Mouse (Mus musculus) hindbrain, embryonic 10.5 days (tissue): ENCODE measurements around the gene Olfr19. TPM values are rescaled to one million over a fixed set of nuclear protein-coding genes. Genes with fewer than 3 reads are reported as not detected.
"Not testable (repeated sequence)": the region's sequence is repeated elsewhere in the genome, so short reads cannot be mapped to it uniquely, and the experiment has no call there.

Experiments used
- DNase-seq: peaks from one replicate; pipeline ENCODE4 v3.0.0-alpha.2; 2017; ENCODE audit warnings: low spot score
- H3K27ac ChIP-seq: fragments of 300-500 bp; sonication (generic); 2 replicates; pipeline ENCODE4 v1.5.1; 2016; ENCODE audit warnings: mild to moderate bottlenecking, moderate library complexity
- H3K27me3 ChIP-seq: fragments of 300-500 bp; sonication (generic); 2 replicates; pipeline ENCODE4 v1.6.1; 2016; ENCODE audit warnings: mild to moderate bottlenecking; ENCODE audit not compliant: poor library complexity, insufficient read depth, severe bottlenecking
- H3K36me3 ChIP-seq: fragments of 300-500 bp; sonication (generic); 2 replicates; pipeline ENCODE4 v1.6.1; 2016; ENCODE audit warnings: mild to moderate bottlenecking, moderate library complexity
- H3K4me1 ChIP-seq: fragments of 300-500 bp; sonication (generic); replicated peaks from 2 replicates; pipeline ENCODE4 v1.6.1; 2016; ENCODE audit warnings: mild to moderate bottlenecking
- H3K4me3 ChIP-seq: fragments of 300-500 bp; sonication (generic); 2 replicates; pipeline ENCODE4 v1.5.1; 2016; ENCODE audit warnings: mild to moderate bottlenecking, moderate library complexity
- H3K9me3 ChIP-seq: fragments of 300-500 bp; sonication (generic); 2 replicates; pipeline ENCODE4 v1.6.1; 2016; ENCODE audit warnings: mild to moderate bottlenecking, moderate library complexity
- WGBS: fragments of 180-500 bp; shearing (Covaris S2); methylation state at CpG from one replicate; pipeline ENCODE4 v1.1.7; 2016; 5-methylcytosine and 5-hydroxymethylcytosine counted together
- polyA plus RNA-seq: library from polyadenylated mRNA; unstranded; fragments of >200 nt; fragmentation: Nextera tagmentation; extraction: Ambion mirVana; gene quantifications from 2 replicates; pipeline ENCODE4 v1.2.1, GENCODE M21; 2016

Gene Olfr19
- polyA plus RNA-seq = not detected in 2 replicates

GRCm38 (mm10) chr16:16676305-16676704 lies at the start of gene Olfr19:
Gene Olfr19, minus strand, starts transcription at chr16:16676405.
- Histone ChIP-seq H3K27ac (no peak within 1 kb of the TSS), H3K36me3 (no peaks in the 10 kb centered on the region), H3K9me3 (no peaks in the 10 kb centered on the region), H3K4me3 (no peak within 1 kb of the TSS), H3K4me1 (no peaks in the 10 kb centered on the region), H3K27me3 (no peaks in the 10 kb centered on the region)
- 73% methylated on average over 2 of the region's 2 CpGs for WGBS
- DNase-seq = no peak

GRCm38 (mm10) chr16:16684975-16685374 lies 8.8 kb upstream of the Olfr19 start:
- Histone ChIP-seq H3K27ac (no peak overlapping the region), H3K4me3 (no peak overlapping the region), H3K9me3 (no peaks in the 10 kb centered on the region), H3K36me3 (no peaks in the 10 kb centered on the region), H3K4me1 (no peaks in the 10 kb centered on the region), H3K27me3 (no peaks in the 10 kb centered on the region)
- 61% methylated on average over 3 of the region's 3 CpGs for WGBS
- no peak for DNase-seq

- 78% methylated on average over 2 of the region's 2 CpGs for WGBS
- no peaks in the 10 kb centered on the region for H3K9me3 ChIP-seq
- DNase-seq = no peak
- no peak overlapping the region for H3K27ac ChIP-seq
- H3K4me3 ChIP-seq = no peak overlapping the region
- H3K36me3 ChIP-seq = no peaks in the 10 kb centered on the region
- H3K27me3 ChIP-seq = no peaks in the 10 kb centered on the region
- no peaks in the 10 kb centered on the region for H3K4me1 ChIP-seq
Observed at GRCm38 (mm10) chr16:16684053-16684452, 7.8 kb upstream of the Olfr19 start.

GRCm38 (mm10) chr16:16664994-16665393 lies 11.2 kb downstream of the Olfr19 start:
- DNase-seq = no peak
- Histone ChIP-seq H3K27ac (no peak overlapping the region), H3K4me3 (no peak overlapping the region), H3K27me3 (no peaks in the 10 kb centered on the region), H3K36me3 (no peaks in the 10 kb centered on the region), H3K9me3 (0 out of 2 replicates have a peak, but pooled peaks cover 4% of the 10 kb centered on the region), H3K4me1 (no peaks in the 10 kb centered on the region)
- 86% methylated on average over 4 of the region's 4 CpGs for WGBS

- DNase-seq, H3K4me3 ChIP-seq, H3K27me3 ChIP-seq, H3K4me1 ChIP-seq, H3K27ac ChIP-seq, H3K9me3 ChIP-seq, H3K36me3 ChIP-seq: not testable (repeated sequence)
Observed at GRCm38 (mm10) chr16:16664516-16664915, 11.7 kb downstream of the Olfr19 start.

- no peaks in the 10 kb centered on the region for H3K27me3 ChIP-seq
- no peaks in the 10 kb centered on the region for H3K4me1 ChIP-seq
- H3K4me3 ChIP-seq = no peak overlapping the region
- 88% methylated on average over 1 of the region's 1 CpGs for WGBS
- DNase-seq = no peak
- no peaks in the 10 kb centered on the region for H3K36me3 ChIP-seq
- H3K27ac ChIP-seq = no peak overlapping the region
- H3K9me3 ChIP-seq = no peaks in the 10 kb centered on the region
Observed at GRCm38 (mm10) chr16:16645148-16645547, 31.1 kb downstream of the Olfr19 start.

GRCm38 (mm10) chr16:16633730-16634129 lies 42.5 kb downstream of the Olfr19 start:
- no peak for DNase-seq
- peaks cover 19% of the 10 kb centered on the region for H3K9me3 ChIP-seq
- no peaks in the 10 kb centered on the region for H3K36me3 ChIP-seq
- no peaks in the 10 kb centered on the region for H3K4me1 ChIP-seq
- no peaks in the 10 kb centered on the region for H3K27me3 ChIP-seq
- H3K27ac ChIP-seq = no peak overlapping the region
- H3K4me3 ChIP-seq = no peak overlapping the region

Other genes with a start within 250 kb of the Olfr19 start
- gene Fgd4, start 75.9 kb downstream of the Olfr19 start, polyA plus RNA-seq = 19.5 and 21.5 TPM in 2 replicates
- gene Spag6l, start 153.1 kb upstream of the Olfr19 start, polyA plus RNA-seq = 3.7 and 6.2 TPM in 2 replicates
- gene Igll1, start 187.6 kb upstream of the Olfr19 start, polyA plus RNA-seq = 0.14 TPM in 1 of 2 replicates, not detected in the other
- 70.2 and 70.8 TPM in 2 replicates for gene Top3b, start 194.3 kb upstream of the Olfr19 start, polyA plus RNA-seq
- gene Vpreb1, start 194.4 kb upstream of the Olfr19 start, polyA plus RNA-seq = 1.7 and 2.0 TPM in 2 replicates
- 26.5 and 29.5 TPM in 2 replicates for gene Ppm1f, start 220.1 kb upstream of the Olfr19 start, polyA plus RNA-seq